Mouse (Mus musculus): ENCODE data around the gene Fam193a.

The Fam193a gene

GRCm38 (mm10) chr5:34521337-34521736 is 151.6 kb downstream of the Fam193a start:
- DNase-seq (ENCODE audit: low spot score), result no peak

- DNase-seq (ENCODE audit: low spot score), result no peak
These were observed 154.3 kb downstream of the Fam193a start for GRCm38 (mm10) chr5:34523958-34524485.

GRCm38 (mm10) chr5:34524511-34524910 is 154.8 kb downstream of the Fam193a start:
- no peak for DNase-seq (ENCODE audit: low spot score)

- peak; percentile 97 for DNase-seq (ENCODE audit: low spot score)
These were observed 156.1 kb downstream of the Fam193a start, which contains the start of gene Sh3bp2 for GRCm38 (mm10) chr5:34525663-34526476. Gene Sh3bp2 (plus strand): TSS chr5:34525838.

- DNase-seq (ENCODE audit: low spot score), result no peak
These were observed 156.7 kb downstream of the Fam193a start for GRCm38 (mm10) chr5:34526477-34526775.

GRCm38 (mm10) chr5:34527352-34527751 is 157.6 kb downstream of the Fam193a start:
- no peak for DNase-seq (ENCODE audit: low spot score)

- no peak for DNase-seq (ENCODE audit: low spot score)
These were observed 159.0 kb downstream of the Fam193a start for GRCm38 (mm10) chr5:34528724-34529123.

- DNase-seq (ENCODE audit: low spot score), result no peak
These were observed 160.4 kb downstream of the Fam193a start for GRCm38 (mm10) chr5:34530116-34530515.

- DNase-seq (ENCODE audit: low spot score), result no peak
These were observed 161.0 kb downstream of the Fam193a start for GRCm38 (mm10) chr5:34530687-34531086.

GRCm38 (mm10) chr5:34533066-34533465 is 163.3 kb downstream of the Fam193a start:
- no peak for DNase-seq (ENCODE audit: low spot score)

- DNase-seq (ENCODE audit: low spot score), result no peak
These were observed 164.1 kb downstream of the Fam193a start for GRCm38 (mm10) chr5:34533820-34534219.

GRCm38 (mm10) chr5:34534776-34535581 is 165.2 kb downstream of the Fam193a start:
- DNase-seq (ENCODE audit: low spot score), result no peak

- no peak for DNase-seq (ENCODE audit: low spot score)
These were observed 166.1 kb downstream of the Fam193a start for GRCm38 (mm10) chr5:34535831-34536230.

Measured in spleen, adult 12 weeks (tissue).